Mouse (Mus musculus) E14TG2a.4 (cell line): ENCODE data around the gene Psapl1.

ENCODE experiments used
- CTCF ChIP-seq: conservative IDR thresholded peaks from 2 replicates; pipeline ENCODE4 v1.5.1; 2014; ENCODE audit warnings: low read length
- NANOG ChIP-seq: IDR thresholded peaks from 2 replicates; pipeline ENCODE4 v1.6.1; 2014; ENCODE audit warnings: borderline replicate concordance, low read length, mixed read lengths
- POU5F1 ChIP-seq: IDR thresholded peaks from 2 replicates; pipeline ENCODE4 v1.6.1; 2014; ENCODE audit warnings: low read length, borderline replicate concordance

- no peak for TF ChIP-seq CTCF
- no peak for TF ChIP-seq NANOG
- no peak for TF ChIP-seq POU5F1
Measured at GRCm38 (mm10) chr5:36202781-36203180, 1.0 kb upstream of the Psapl1 start.
